Mouse (Mus musculus) heart, embryonic 14.5 days (tissue): ENCODE results near the gene Wfdc1. TPM values are rescaled to one million over a fixed set of nuclear protein-coding genes. Genes with fewer than 3 reads are reported as not detected.

ENCODE experiments used
- ATAC-seq: fragments of 200-750 bp; cut with Nextera tagmentation; 2 replicates; pipeline ENCODE4 v1.8.0; 2017; ENCODE audit warnings: low read depth, moderate TSS enrichment; ENCODE audit not compliant: insufficient number of reproducible peaks, insufficient read depth, low FRiP score
- H3K27ac ChIP-seq, 2 experiments: fragments of 200-500 bp in 1 of 2; fragments of 300-500 bp in 1 of 2; sonication (generic) in 1 of 2; replicated peaks in 1 of 2; 2 replicates each; pipeline ENCODE4 v1.5.1; 2012 to 2014; ENCODE audit warnings: low read depth in 2 of 2, low read length in 2 of 2, control low read depth in 1 of 2, mild to moderate bottlenecking in 1 of 2, mixed read lengths in 1 of 2; ENCODE audit not compliant: control insufficient read depth in 1 of 2, insufficient read depth in 1 of 2
- H3K27me3 ChIP-seq: fragments of 300-500 bp; sonication (generic); 2 replicates; pipeline ENCODE4 v1.6.1; 2014; ENCODE audit warnings: mild to moderate bottlenecking, low read length, control low read depth; ENCODE audit not compliant: control insufficient read depth, insufficient read depth
- H3K36me3 ChIP-seq: fragments of 300-500 bp; sonication (generic); 2 replicates; pipeline ENCODE4 v1.6.1; 2014; ENCODE audit warnings: mild to moderate bottlenecking, control low read depth, low read length, mixed read lengths; ENCODE audit not compliant: control insufficient read depth, insufficient read depth
- H3K4me1 ChIP-seq, 2 experiments: fragments of 200-500 bp in 1 of 2; fragments of 300-500 bp in 1 of 2; sonication (generic) in 1 of 2; 2 replicates each; pipeline ENCODE4 v1.6.1; 2012 to 2014; ENCODE audit warnings: low read length in 2 of 2, control low read depth in 1 of 2, mixed read lengths in 1 of 2; ENCODE audit not compliant: control insufficient read depth in 2 of 2, insufficient read depth in 2 of 2
- H3K4me2 ChIP-seq: fragments of 300-500 bp; sonication (generic); 2 replicates; pipeline ENCODE4 v1.6.1; 2014; ENCODE audit warnings: mild to moderate bottlenecking, low read length
- H3K4me3 ChIP-seq, 2 experiments: fragments of 200-500 bp in 1 of 2; fragments of 300-500 bp in 1 of 2; sonication (generic) in 1 of 2; 2 replicates each; pipeline ENCODE4 v1.5.1; 2012 to 2014; ENCODE audit warnings: low read length in 2 of 2, mild to moderate bottlenecking in 2 of 2, control low read depth in 1 of 2, low read depth in 1 of 2, moderate library complexity in 1 of 2; ENCODE audit not compliant: control insufficient read depth in 1 of 2, insufficient read depth in 1 of 2
- H3K9ac ChIP-seq: fragments of 300-500 bp; sonication (generic); 2 replicates; pipeline ENCODE4 v1.6.1; 2014; ENCODE audit warnings: mild to moderate bottlenecking, low read length
- H3K9me3 ChIP-seq: fragments of 300-500 bp; sonication (generic); 2 replicates; pipeline ENCODE4 v1.6.1; 2016; ENCODE audit warnings: low read length, control low read depth; ENCODE audit not compliant: control insufficient read depth
- WGBS: fragments of 180-500 bp; shearing (Covaris S2); extraction: QIAGEN DNeasy Blood & Tissue Kit; methylation state at CpG from one replicate; pipeline ENCODE4 v1.1.7; 2014; 5-methylcytosine and 5-hydroxymethylcytosine counted together
- polyA plus RNA-seq: library from polyadenylated mRNA; unstranded; fragments of >200 nt; fragmentation: Nextera tagmentation; extraction: Ambion mirVana; gene quantifications from 2 replicates; pipeline ENCODE4 v1.2.1, GENCODE M21; 2014

Gene Wfdc1
- polyA plus RNA-seq: 4.7 and 6.8 TPM in 2 replicates

GRCm38 (mm10) chr8:119666219-119666951 is at the start of gene Wfdc1:
Wfdc1 (plus strand) TSS chr8:119666365.
- Histone ChIP-seq H3K9me3 (no peaks in the 10 kb centered on the region), H3K36me3 (no peaks in the 10 kb centered on the region), H3K4me3 (0 out of 4 replicates have a peak within 1 kb of the TSS, but pooled peaks of 1 of the 2 experiments have one; percentile 2), H3K4me2 (peak within 1 kb of the TSS; percentile 45), H3K4me1 (peaks cover 25 to 36% of the 10 kb centered on the region in 2 experiments), H3K27ac (no peak within 1 kb of the TSS), H3K9ac (peak within 1 kb of the TSS; percentile 54; the same call in 1 of the 2 replicates), H3K27me3 (no peaks in the 10 kb centered on the region)
- no peak for ATAC-seq
- 14% methylated on average over 14 of the region's 14 CpGs for WGBS

- no peak overlapping the region for H3K9ac ChIP-seq
- no peak for ATAC-seq
- H3K4me2 ChIP-seq: no peak overlapping the region
- no peaks in the 10 kb centered on the region for H3K27me3 ChIP-seq
- no peaks in the 10 kb centered on the region for H3K9me3 ChIP-seq
- no peak overlapping the region for H3K4me3 ChIP-seq
- H3K27ac ChIP-seq: no peak overlapping the region
- peaks cover 3 to 7% of the 10 kb centered on the region in 2 experiments; a peak in 3 of 4 replicates for H3K4me1 ChIP-seq
- 81% methylated on average over 4 of the region's 4 CpGs for WGBS
- no peaks in the 10 kb centered on the region for H3K36me3 ChIP-seq
Observed at GRCm38 (mm10) chr8:119616811-119617210, 49.4 kb upstream of the Wfdc1 start.

GRCm38 (mm10) chr8:119617586-119617985 is 48.6 kb upstream of the Wfdc1 start:
- 73% methylated on average over 5 of the region's 5 CpGs for WGBS
- no peak for ATAC-seq
- H3K27me3 ChIP-seq: no peaks in the 10 kb centered on the region

GRCm38 (mm10) chr8:119618887-119619286 is 47.3 kb upstream of the Wfdc1 start:
- Histone ChIP-seq H3K36me3 (no peaks in the 10 kb centered on the region), H3K9me3 (no peaks in the 10 kb centered on the region), H3K4me3 (no peak overlapping the region), H3K4me1 (peaks cover 3 to 7% of the 10 kb centered on the region in 2 experiments; a peak in 3 of 4 replicates), H3K27me3 (no peaks in the 10 kb centered on the region), H3K4me2 (no peak overlapping the region), H3K27ac (no peak overlapping the region), H3K9ac (no peak overlapping the region)
- no peak for ATAC-seq
- WGBS: 47% methylated on average over 5 of the region's 5 CpGs

More at GRCm38 (mm10) chr8:119617586-119617985, 48.6 kb upstream of the Wfdc1 start:
- Histone ChIP-seq H3K36me3 (no peaks in the 10 kb centered on the region), H3K4me3 (no peak overlapping the region), H3K9me3 (no peaks in the 10 kb centered on the region), H3K4me1 (peaks cover 3 to 7% of the 10 kb centered on the region in 2 experiments; a peak in 3 of 4 replicates), H3K27ac (no peak overlapping the region), H3K9ac (no peak overlapping the region), H3K4me2 (no peak overlapping the region)

- Histone ChIP-seq H3K27ac (no peak overlapping the region), H3K9me3 (no peaks in the 10 kb centered on the region), H3K4me1 (peaks cover 3 to 7% of the 10 kb centered on the region in 2 experiments; a peak in 3 of 4 replicates), H3K36me3 (no peaks in the 10 kb centered on the region), H3K4me3 (no peak overlapping the region), H3K9ac (no peak overlapping the region), H3K27me3 (0 out of 2 replicates have a peak, but pooled peaks cover 5% of the 10 kb centered on the region), H3K4me2 (no peak overlapping the region)
- no peak for ATAC-seq
- WGBS: 63% methylated on average over 6 of the region's 6 CpGs
Observed at GRCm38 (mm10) chr8:119620116-119620840, 45.9 kb upstream of the Wfdc1 start.

- H3K4me1 ChIP-seq: peaks cover 3 to 7% of the 10 kb centered on the region in 2 experiments; a peak in 3 of 4 replicates
- H3K4me3 ChIP-seq: no peak overlapping the region
- H3K9me3 ChIP-seq: no peaks in the 10 kb centered on the region
- no peak overlapping the region for H3K27ac ChIP-seq
- no peak overlapping the region for H3K4me2 ChIP-seq
- 51% methylated on average over 14 of the region's 14 CpGs for WGBS
- no peak overlapping the region for H3K9ac ChIP-seq
- ATAC-seq: no peak
- 0 out of 2 replicates have a peak, but pooled peaks cover 5% of the 10 kb centered on the region for H3K27me3 ChIP-seq
- H3K36me3 ChIP-seq: no peaks in the 10 kb centered on the region
Observed at GRCm38 (mm10) chr8:119620848-119621465, 45.2 kb upstream of the Wfdc1 start.

GRCm38 (mm10) chr8:119622555-119622954 is 43.6 kb upstream of the Wfdc1 start:
- H3K36me3 ChIP-seq: no peaks in the 10 kb centered on the region
- ATAC-seq: no peak
- WGBS: 72% methylated on average over 4 of the region's 4 CpGs
- peaks cover 7% of the 10 kb centered on the region in 2 experiments; a peak in 3 of 4 replicates for H3K4me1 ChIP-seq
- no peak overlapping the region for H3K27ac ChIP-seq
- H3K9me3 ChIP-seq: no peaks in the 10 kb centered on the region
- H3K4me3 ChIP-seq: no peak overlapping the region
- 0 out of 2 replicates have a peak, but pooled peaks cover 5% of the 10 kb centered on the region for H3K27me3 ChIP-seq
- no peak overlapping the region for H3K9ac ChIP-seq
- H3K4me2 ChIP-seq: no peak overlapping the region
